Mouse (Mus musculus) neutrophil, adult 5-6 weeks (primary cell): ENCODE results near the gene Phf20. TPM values are rescaled to one million over a fixed set of nuclear protein-coding genes. Genes with fewer than 3 reads are reported as not detected.

ENCODE experiments used
- ATAC-seq: fragments of 151-379, 151-347 bp; 2 replicates; pipeline ENCODE4 v1.8.0; 2017; ENCODE audit warnings: mild to moderate bottlenecking, moderate TSS enrichment; ENCODE audit not compliant: insufficient number of reproducible peaks, poor library complexity, low FRiP score, severe bottlenecking; ENCODE audit errors: extremely low read depth
- total RNA-seq: library from RNA; stranded (forward); fragments of 200-1000 nt; gene quantifications from 2 replicates; pipeline ENCODE4 v1.2.3, GENCODE M21; 2017

The Phf20 gene
- total RNA-seq, 1 experiment from 2014 or later, result 42.7 TPM

- ATAC-seq, result no peak
These were observed 155.0 kb downstream of the Phf20 start for GRCm38 (mm10) chr2:156351243-156351642.

- 0 out of 2 replicates have a peak, but pooled peaks have one; percentile 26 for ATAC-seq
These were observed 156.3 kb downstream of the Phf20 start for GRCm38 (mm10) chr2:156352413-156353165.

- ATAC-seq, result no peak
These were observed 157.0 kb downstream of the Phf20 start for GRCm38 (mm10) chr2:156353265-156353692.

GRCm38 (mm10) chr2:156356031-156356430 lies 159.8 kb downstream of the Phf20 start:
- no peak for ATAC-seq

Other genes starting within 250 kb of the Phf20 start
- 66.2 and 69.1 TPM in 2 replicates for gene Cep250, start 240.0 kb upstream of the Phf20 start, total RNA-seq
- gene 6430550D23Rik, start 188.5 kb upstream of the Phf20 start, total RNA-seq, result 1.1 and 1.4 TPM in 2 replicates
- 61.0 and 68.6 TPM in 2 replicates for gene Ergic3, start 188.4 kb upstream of the Phf20 start, total RNA-seq
- not detected in 2 replicates for gene Fer1l4, start 143.5 kb upstream of the Phf20 start, total RNA-seq
- 0.37 and 1.4 TPM in 2 replicates for gene Spag4, start 131.3 kb upstream of the Phf20 start, total RNA-seq
- 111 and 113 TPM in 2 replicates for gene Cpne1, start 84.5 kb upstream of the Phf20 start, total RNA-seq
- gene Rbm12, start 84.5 kb upstream of the Phf20 start, total RNA-seq, result 22.5 and 29.3 TPM in 2 replicates
- gene Gm28036, start 69.4 kb upstream of the Phf20 start, total RNA-seq, result 34.1 and 36.1 TPM in 2 replicates
- 5.5 and 13.5 TPM in 2 replicates for gene Romo1, start 52.4 kb upstream of the Phf20 start, total RNA-seq
- gene Nfs1, start 52.3 kb upstream of the Phf20 start, total RNA-seq, result 22.2 and 26.5 TPM in 2 replicates
- gene Rbm39, start 16.2 kb upstream of the Phf20 start, total RNA-seq, result 1,446 and 1,484 TPM in 2 replicates
- gene Cnbd2, start 115.8 kb downstream of the Phf20 start, total RNA-seq, result 18.7 and 37.0 TPM in 2 replicates
- 55.2 and 82.9 TPM in 2 replicates for gene Scand1, start 116.2 kb downstream of the Phf20 start, total RNA-seq
- 0.25 and 0.70 TPM in 2 replicates for gene Epb41l1, start 224.4 kb downstream of the Phf20 start, total RNA-seq